Mouse (Mus musculus): Measurements from ENCODE around the gene Add2.

DNA sequence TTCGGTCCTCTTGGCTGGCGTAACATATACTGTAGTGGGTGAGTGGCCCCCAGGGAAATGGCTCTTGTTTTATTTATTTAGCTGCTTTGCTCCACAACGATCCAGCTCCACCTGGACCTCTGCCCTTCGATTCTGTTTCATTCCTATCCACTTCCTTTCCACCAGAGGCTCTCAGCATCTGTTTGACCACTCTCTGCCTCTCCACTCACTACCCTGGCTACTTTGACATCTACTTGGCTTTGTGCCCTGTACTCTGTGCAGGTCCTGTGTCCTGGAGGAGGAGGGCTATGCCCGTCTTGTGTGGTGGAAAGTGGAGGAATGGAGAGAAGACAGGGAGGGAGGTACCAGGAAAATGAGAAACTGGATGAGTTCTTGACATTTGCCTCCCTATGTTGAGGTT, 33.7 kb downstream of the Add2 start:
- no peak for TF ChIP-seq POLR2A (IDR thresholded peaks at IDR 0.05; ENCODE audit: borderline replicate concordance, extremely low read depth, low read depth, low read length)
- no peak for TF ChIP-seq CTCF (IDR thresholded peaks at IDR 0.05; ENCODE audit: insufficient read depth, low read length)
